Mouse (Mus musculus) left cerebral cortex, adult 18-20 months (tissue): ENCODE results near the gene 4932411N23Rik. TPM values are rescaled to one million over a fixed set of nuclear protein-coding genes. Genes with fewer than 3 reads are reported as not detected.
A peak's percentile ranks its signal among the peaks of the same experiment; 100 is the strongest.
"Not testable (repeated sequence)": the region's sequence is repeated elsewhere in the genome, so short reads cannot be mapped to it uniquely, and the experiment has no call there.

Source experiments
- DNase-seq, 2 experiments: peaks; one replicate each; pipeline ENCODE4 v3.0.0; 2021 to 2022; ENCODE audit warnings: low spot score in 2 of 2, mixed read lengths in 1 of 2
- long read RNA-seq, 2 experiments: library from polyadenylated mRNA; stranded (forward); transcript quantifications; one replicate each; pipeline ENCODE4 v2.0.0; 2021
- total RNA-seq, 2 experiments: library from RNA; stranded (reverse); gene quantifications; 2 replicates each; pipeline ENCODE4 v1.2.3; 2021

The 4932411N23Rik gene
- total RNA-seq, result not detected
- long read RNA-seq, experiment 1, result 0 reads
- long read RNA-seq, experiment 2, result 0 reads

- DNase-seq, result no peak
These were observed at the start of gene 4932411N23Rik for GRCm38 (mm10) chrX:126815768-126816167. TSS of gene 4932411N23Rik (minus strand) at chrX:126815868.

GRCm38 (mm10) chrX:126779895-126780294 is 35.8 kb downstream of the 4932411N23Rik start:
- no peak for DNase-seq

- not testable (repeated sequence) for DNase-seq
These were observed 38.0 kb downstream of the 4932411N23Rik start for GRCm38 (mm10) chrX:126777643-126778042.

GRCm38 (mm10) chrX:126774846-126775245 is 40.8 kb downstream of the 4932411N23Rik start:
- DNase-seq, result not testable (repeated sequence)

- peak in 1 of 2 experiments; percentile 4 for DNase-seq
These were observed 42.2 kb downstream of the 4932411N23Rik start for GRCm38 (mm10) chrX:126773511-126773910.

Other genes with a start within 250 kb of the 4932411N23Rik start
- gene Gm382, start 224.1 kb upstream of the 4932411N23Rik start, total RNA-seq, result not detected